Mouse (Mus musculus) T-helper 1 cell (primary cell): Measurements from ENCODE around the gene Trrap.

ENCODE experiments used
- in situ Hi-C: fragments of 300-600 bp; cut with MboI, MseI; formaldehyde crosslinking; loops from one replicate; pipeline ENCODE4 v1.15.1; 2025; ENCODE audit warnings: high pct_unique_total_duplicates

Gene Trrap

DNA sequence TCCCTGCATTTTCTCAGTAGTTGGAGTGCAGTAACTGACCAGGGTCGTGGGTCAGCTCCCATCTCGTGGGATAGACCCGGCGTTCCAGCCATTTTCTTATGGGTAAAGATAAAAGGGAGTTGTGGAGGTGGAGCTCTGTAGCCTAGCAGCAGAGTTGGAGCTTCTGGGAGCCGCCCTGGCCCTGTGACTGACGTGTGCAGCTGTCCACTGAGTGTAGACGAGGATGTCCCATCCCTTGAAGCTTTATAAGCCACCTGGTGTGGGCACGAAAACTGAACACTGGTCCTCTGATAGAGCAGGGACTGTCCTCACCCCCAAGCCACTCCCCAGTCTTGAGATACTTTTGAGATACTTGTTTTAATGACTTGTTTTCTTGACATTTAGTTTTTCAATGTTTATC, 13.1 kb downstream of the Trrap start:
- in situ Hi-C loops: loop anchor here (10.0 kb wide), 1 partner anchor 786 kb away; no protein-coding TSS in a partner anchor

DNA sequence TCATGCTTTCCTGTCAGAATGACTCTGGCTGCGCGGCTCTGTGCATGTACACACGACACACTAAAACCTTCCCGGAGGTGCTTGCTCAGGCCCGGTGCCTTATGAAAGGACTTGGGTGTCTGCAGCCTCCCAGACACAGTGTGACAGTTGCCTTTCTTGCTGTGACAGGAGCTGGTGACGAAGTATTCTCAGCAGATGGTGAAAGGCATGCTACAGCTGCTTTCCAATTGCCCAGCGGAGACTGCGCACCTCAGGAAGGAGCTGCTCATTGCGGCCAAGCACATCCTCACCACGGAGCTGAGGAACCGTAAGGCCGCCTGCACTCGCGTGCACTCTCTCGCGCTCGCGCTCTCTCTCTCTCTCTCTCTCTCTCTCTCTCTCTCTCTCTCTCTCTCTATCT, 18.9 kb downstream of the Trrap start:
- in situ Hi-C loops: loop anchor here (10.0 kb wide), 1 partner anchor 792 kb away; no protein-coding TSS in a partner anchor

DNA sequence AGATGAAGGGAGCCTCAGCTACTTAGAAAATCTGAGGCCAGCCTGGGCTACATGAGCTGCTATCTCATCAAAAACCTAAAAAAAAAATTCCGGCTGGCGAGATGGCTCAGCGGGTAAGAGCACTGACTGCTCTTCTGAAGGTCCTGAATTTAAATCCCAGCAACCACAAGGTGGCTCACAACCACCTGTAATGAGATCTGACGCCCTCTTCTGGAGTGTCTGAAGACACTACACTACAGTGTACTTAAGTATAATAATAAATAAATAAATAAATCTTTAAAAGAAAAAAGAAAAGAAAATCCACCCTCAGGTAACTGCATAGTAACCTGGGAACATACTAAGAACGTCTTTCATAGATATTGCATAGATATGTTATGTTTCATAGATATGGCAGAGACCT, 25.8 kb downstream of the Trrap start:
- in situ Hi-C loops: no loop called here

DNA sequence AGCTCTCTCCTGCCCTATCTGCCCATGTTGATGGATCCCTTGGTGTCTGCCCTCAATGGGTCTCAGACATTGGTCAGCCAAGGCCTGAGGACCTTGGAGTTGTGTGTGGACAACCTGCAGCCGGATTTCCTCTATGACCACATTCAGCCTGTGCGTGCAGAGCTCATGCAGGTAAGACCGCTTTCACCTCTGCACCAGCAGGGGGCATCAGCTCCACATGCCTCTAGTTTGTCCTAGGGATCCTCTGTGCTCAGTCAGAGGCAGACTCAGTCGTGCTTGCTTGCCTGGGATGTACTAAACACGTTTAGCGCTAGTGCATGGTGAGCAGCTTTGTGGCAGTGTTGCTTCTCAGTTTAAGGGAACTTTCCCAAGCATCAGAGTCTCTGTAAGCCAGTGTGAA, 27.2 kb downstream of the Trrap start:
- in situ Hi-C loops: no loop called here

DNA sequence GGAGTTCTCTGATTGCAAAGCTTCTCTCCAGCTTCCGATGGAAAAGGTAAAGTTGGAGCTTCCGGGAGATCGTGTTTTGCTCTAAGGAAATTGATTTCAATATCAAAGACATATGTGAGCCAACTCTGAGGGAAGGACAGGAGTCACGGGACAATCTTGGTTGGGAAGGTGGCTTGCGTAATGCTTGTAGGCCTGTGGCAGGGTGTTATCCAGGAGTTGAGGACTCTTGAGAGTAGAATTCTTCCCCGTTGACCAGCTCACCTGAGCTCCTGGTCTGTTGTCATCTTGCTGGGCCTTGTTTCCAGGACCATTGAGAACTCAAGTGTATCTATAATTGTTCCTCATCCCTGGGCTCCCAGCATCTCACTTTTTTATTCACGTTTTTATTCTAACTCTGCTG, 29.6 kb downstream of the Trrap start:
- in situ Hi-C loops: no loop called here

DNA sequence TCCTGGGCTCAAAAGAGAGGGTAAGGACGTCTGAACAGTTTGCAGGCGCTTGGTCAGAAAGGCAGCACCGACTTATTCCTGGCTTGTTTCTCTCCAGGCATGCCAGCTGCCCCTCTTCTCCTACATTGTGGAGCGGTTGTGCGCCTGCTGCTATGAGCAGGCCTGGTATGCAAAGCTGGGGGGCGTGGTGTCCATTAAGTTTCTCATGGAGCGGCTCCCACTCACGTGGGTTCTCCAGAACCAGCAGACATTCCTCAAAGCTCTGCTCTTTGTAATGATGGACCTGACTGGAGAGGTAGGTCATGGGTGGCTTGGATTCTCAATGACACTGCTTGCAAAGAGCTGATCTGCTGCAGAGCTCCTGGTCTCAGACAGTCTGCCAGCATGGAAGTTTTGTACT, 35.5 kb downstream of the Trrap start:
- in situ Hi-C loops: loop anchor here (25.0 kb wide), 1 partner anchor 891 kb away; the partner anchor contains the start of genes Aimp2 and Pms2

DNA sequence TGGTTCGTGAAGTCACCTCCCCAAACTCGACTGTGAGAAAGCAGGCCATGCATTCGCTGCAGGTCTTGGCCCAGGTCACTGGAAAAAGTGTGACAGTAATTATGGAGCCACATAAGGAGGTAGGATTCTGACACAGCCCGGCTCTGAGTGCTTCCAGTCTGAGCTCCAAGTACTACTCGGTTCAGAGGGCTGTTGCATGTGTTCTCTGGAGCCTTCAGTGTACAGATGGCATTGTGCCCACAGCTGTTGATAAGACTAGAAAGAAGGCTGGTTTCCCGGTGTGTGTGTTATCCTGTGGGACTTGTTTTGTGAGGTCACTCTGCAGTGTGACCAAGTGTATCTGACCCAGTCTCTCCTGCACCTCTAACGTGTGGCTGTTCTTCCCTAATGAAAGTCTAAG, 36.6 kb downstream of the Trrap start:
- in situ Hi-C loops: loop anchor here (25.0 kb wide), 1 partner anchor 892 kb away; the partner anchor contains the start of genes Aimp2 and Pms2

DNA sequence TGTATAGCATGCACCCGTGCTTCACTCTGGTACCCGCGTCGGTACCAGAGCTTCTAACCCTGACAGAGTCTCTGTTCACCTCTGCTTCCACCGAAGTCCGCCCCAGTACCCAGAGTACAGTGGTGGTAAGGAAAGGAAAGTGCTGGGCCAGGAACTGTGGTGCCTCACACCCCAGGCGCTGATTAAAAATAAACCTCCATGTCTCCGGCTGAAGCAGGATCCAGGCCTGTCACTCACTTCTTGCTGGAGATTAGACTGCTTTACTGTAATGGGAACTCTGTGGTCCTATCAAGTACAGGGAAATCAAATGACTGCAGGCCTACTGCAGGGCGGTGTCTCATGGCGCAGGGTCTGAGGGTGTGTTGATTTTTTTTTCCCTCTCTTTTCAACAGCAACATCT, 39.4 kb downstream of the Trrap start:
- in situ Hi-C loops: loop anchor here (25.0 kb wide), 1 partner anchor 895 kb away; the partner anchor contains the start of genes Aimp2 and Pms2

DNA sequence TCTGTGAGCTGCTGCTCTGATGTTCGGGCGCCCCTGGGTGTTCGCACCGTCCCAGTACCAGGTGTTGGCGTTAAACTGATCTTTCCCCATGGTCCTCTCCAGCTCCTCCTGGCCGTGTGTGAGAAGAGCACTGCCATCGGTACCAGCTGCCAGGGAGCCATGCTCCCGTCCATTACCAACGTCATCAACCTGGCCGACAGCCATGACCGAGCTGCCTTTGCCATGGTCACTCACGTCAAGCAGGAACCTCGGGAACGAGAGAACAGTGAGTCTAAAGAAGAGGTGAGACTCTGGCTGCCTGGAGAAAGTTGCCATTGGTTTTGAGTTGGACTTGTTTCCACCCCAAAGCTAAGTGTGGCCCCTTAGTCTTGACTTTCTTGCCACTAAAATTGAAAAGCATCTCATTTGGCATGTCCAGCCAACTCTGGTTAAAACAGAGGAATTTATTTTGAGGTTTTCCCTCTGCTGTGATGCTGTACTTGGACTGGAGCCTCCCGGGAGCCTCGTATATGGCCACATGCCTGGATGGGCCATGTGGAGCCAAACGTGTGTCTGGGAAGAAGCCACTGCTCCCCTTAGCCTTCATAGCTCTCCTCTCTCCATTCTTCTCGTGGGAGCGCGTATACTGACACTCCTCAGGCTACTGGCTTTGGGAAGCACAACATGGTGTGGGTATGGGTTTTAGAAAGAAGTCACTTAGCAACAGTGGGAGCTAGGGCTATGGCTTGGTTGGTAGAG, 61.0 kb downstream of the Trrap start:
- in situ Hi-C loops: no loop called here

DNA sequence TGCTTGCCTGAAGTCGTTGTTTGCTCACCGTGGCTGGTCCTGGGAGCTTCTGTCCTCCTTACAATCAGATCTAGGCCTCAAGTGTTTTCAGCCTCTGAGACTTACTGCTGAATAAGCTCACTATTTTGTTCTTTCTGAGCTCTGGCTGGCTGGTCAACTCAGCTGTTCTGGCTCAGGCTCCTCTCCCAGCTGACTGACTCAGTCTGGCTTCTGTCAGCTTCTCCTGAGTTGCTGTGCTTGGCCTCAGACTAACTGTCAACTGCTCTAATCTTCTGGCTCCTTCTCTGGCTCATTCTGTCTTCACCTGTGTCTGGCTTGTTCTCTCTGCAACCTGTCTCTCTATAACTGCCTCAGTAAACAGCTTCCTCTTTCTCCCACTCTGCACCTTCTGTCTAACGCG, 62.1 kb downstream of the Trrap start:
- in situ Hi-C loops: no loop called here

DNA sequence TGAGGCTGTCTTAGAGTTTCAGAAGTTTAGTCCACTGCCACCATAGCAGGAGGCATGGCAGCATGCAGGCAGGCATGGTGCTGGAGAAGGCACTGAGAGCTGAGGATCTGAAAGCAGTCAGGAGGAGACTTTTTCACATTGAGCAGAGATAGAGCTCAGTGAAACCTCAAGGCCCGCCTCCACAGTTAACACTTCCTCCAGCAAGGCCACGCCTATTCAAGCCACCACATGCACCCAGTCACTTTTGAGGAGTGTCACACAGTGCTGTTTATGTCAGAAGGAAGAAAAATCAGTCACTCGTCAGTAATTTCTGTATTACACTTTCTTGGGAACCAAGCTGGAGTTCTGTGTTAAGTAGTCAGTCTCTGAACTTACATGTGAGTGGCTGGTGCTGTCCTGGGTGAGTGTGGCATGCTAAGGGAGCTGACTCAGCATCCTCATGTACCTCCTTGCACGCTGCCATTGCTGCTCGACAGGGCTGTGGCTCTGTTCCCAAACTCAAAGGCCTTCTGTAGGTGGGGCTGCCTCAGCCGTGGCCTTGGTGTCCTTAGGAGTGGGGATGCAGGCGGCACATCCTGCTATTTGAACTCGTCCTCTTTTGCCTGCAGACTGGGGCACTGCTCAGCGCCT, 64.4 kb downstream of the Trrap start:
- in situ Hi-C loops: no loop called here

DNA sequence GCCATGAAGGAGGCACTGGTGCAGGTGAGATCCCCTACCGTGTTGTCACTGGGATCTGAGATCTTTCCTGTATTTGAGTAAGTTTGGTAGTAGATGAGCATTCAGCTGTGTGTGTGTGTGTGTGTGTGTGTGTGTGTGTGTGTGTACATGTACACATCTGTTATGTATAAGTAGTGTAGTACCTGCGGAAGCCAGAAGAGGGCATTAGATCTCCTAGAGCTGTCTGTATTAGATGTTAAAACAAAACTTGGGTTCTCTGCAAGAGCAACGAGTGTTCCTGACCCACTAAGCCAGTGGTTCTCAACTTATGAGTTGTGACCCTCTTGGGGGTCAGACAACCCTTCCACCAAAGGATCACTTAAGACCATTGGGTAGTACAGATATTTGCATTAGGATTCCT, 68.6 kb downstream of the Trrap start:
- in situ Hi-C loops: no loop called here

DNA sequence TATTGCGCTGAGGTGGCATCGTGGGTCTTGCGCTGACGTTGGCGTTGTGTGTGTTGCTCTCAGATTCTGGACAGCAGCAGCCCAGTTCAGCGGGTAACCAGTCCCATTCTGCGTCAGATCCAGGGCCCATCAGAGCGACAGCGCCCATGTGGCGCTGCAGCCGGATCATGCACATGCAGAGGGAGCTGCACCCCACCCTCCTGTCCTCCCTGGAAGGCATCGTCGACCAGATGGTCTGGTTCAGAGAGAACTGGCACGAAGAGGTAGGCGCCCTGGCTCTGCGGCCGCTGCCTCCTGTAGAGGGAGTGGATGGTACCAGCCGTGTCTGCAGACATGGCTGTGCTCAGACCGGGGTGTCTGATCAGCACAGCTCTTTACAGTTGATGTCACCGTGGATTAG, 77.8 kb downstream of the Trrap start:
- in situ Hi-C loops: no loop called here

DNA sequence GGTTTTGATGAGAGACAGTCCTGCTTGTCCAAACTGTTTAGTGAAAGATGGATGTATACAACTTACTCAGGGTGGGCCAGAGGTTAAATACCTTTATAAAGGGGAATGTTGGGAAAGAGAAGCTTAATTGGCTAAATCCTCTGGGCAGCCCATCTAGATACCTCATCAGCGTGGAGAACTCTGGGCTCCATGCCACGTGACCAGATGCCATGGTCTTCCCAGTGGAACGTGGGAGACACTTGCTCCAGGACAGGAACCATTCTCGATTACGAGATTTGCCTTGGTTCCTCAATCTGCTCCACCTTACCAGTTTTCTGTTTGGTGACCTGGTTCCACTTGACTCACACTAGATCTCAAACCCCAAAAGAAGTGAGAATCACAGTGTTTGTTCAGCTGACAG, 81.2 kb downstream of the Trrap start:
- in situ Hi-C loops: no loop called here

DNA sequence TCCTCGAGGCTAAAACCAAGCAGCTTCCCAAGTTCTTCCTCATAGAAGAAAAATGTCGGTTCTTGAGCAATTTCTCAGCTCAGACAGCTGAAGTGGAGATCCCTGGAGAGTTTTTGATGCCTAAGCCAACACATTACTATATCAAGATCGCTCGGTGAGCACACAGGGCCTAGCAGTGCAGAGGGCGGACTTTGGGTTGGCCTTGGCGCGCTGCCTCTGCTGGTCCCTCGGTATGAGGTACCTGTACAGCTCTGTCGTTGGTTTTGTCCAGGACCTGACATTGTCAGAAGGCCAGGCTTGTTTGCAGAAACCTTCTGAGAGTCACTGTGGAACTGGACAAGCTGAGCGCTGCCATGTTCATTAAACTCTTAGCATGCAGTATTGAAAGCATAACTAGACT, 82.4 kb downstream of the Trrap start:
- in situ Hi-C loops: no loop called here

DNA sequence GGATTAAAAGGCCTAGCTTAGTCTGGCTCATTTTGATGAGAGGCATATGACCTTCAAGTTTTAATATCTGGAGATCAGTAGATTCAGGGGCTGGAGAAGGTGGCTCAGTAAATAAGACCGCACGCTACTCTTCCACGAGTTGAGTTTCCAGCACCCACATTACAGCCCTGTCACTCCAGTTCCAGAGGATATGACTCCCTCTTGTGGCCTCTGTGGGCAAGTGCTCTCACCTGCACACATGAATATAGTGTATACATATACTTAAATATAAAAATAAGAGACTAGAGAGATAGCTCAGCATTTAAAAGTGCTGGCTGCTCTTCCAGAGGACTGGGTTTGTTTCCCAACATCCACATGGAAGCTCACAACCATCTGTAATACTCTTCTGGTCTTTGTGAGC, 84.3 kb downstream of the Trrap start:
- in situ Hi-C loops: no loop called here

DNA sequence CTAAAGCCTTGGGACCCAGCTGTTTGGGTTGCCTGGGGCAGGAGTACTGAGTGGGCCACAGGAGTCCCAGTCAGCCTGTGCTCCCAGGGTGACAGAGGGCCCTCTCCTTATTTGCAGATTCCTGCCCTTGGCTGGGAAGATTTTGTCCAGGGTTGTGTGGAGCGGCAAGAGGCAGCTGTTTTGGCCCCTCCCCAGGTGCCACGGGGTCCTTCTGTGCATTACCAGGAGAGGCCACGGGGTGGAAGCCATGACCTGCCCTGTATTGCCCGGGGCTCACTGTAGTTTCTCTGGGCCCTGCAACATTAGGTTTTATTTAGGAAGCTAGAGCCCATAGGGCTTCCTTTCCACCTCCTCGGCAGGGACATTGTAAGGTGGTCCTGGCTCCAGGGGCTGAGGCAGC, 86.4 kb downstream of the Trrap start:
- in situ Hi-C loops: no loop called here

DNA sequence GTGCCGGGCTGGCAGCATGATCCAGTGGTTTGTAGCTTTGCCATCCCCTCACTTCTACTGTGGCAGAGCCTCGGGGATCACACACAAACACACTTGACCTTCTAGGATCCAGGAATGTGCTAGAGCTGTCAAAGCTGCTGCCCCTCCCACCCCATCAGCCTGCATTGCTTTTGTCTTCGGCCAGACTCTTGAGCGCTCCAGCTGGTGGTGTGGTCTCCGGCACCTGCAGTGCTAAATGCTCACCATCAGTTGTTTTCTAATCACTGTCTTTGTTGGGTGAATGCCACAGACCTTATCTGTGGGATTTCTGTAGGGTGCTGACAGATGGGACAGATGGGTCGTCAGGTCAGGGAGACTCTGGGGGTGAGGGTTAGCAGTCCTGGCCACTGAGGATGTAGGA, 88.4 kb downstream of the Trrap start:
- in situ Hi-C loops: no loop called here

DNA sequence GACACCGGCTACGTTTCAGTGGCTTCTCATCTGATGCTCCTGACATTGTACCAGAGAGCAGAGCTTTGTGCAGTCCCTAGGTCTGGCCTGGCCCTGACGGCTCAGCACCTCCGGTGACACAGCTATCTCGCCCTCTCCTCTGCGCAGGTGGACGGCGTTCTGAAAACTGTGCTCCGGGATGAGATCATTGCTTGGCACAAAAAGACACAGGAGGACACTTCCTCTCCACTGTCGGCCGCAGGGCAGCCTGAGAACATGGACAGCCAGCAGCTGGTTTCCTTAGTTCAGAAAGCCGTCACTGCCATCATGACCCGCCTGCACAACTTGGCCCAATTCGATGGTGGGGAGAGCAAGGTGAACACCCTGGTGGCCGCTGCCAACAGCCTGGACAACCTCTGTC, 91.0 kb downstream of the Trrap start:
- in situ Hi-C loops: no loop called here

DNA sequence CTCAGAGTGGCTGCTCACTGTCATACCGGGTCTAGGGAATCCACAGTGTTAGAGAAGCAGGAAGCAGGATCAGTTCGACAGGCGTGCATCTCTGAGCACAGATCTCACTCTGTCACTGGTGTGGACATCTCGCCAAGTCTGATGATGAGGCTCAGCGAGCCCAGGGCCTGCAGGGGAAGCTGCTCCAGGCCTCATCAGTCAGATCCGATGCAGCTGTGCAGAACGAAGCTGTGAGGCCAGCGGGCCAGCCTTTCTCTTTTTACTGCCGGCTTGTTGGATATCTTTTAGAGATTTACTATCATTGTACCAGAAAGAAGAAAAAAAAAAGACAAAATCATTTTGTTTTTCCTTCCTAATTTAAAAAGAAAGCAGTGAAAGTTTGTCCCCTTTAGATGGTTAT, 91.8 kb downstream of the Trrap start:
- in situ Hi-C loops: no loop called here

DNA sequence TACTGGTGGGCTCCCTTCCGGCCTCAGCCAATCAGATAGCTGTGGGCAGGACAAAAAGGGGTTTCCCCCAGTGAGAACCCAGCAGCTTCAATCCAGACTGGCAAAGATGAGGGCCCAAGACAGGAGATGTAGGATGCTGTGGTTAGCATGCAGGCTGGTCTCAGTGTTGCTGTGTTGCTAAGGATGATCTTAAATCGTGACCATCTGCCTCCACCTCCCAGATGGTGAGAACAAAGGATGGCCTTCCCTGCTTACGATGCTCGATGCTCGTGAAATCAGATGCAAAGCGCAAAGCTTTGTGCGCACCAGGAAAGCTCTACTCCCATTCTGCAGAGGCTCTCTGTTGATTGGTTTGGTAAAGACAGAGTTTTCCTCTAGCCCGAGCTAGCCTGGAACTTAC, 93.4 kb downstream of the Trrap start:
- in situ Hi-C loops: no loop called here

DNA sequence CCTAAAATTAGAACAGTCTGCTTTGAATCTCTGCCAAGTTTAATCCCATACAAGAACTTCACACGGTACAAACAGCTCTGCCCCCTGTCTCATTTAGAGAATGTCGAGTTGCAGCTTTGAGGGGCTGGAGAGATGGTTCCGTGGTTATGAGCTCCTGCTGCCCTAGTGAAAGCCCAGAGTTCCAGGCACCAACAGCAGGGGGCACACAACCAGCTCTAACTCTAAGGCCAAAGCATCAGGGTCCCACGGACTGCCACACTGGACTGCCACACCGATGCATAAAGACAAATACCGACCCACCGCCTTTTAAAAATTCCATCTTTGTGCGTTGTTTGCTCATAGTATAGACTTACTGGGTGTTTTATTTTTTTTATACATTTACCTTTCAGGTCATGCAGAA, 99.4 kb downstream of the Trrap start:
- in situ Hi-C loops: no loop called here

DNA sequence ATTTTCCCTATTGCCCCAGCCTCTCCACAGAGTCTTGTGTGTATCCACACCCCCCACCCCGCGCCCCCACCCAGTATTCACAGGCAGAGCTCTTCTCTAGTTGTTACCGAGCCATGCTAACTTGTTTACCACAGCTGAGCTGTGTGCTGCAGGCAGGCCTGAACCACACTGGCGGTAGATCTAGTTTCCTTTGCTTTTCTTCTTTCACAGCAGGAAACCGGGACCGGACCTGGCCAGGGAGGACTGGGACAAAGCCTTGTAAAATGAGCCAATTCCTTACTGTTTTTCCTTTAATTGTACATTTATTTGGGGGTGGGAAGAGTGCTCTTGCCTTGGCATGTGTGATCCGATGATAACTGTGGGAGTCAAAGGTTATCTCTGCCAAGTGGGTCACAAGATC, 101.9 kb downstream of the Trrap start:
- in situ Hi-C loops: no loop called here
